Mouse (Mus musculus) embryonic facial prominence, embryonic 12.5 days (tissue): ENCODE measurements at regions not wholly inside any gene's neighbourhood (a gene's known extent, or its start where the extent isn't known, plus 50 kb on each side); places are given as distances from the start of the nearest gene placed in this dataset.
"Not testable (repeated sequence)": the region's sequence is repeated elsewhere in the genome, so short reads cannot be mapped to it uniquely, and the experiment has no call there.

Source experiments
- ATAC-seq: fragments of 200-750 bp; cut with Nextera tagmentation; 2 replicates; pipeline ENCODE4 v1.8.0; 2017; ENCODE audit not compliant: insufficient number of reproducible peaks, insufficient read depth, low FRiP score, low TSS enrichment
- H3K27ac ChIP-seq: fragments of 300-500 bp; sonication (generic); 2 replicates; pipeline ENCODE4 v1.5.1; 2016; ENCODE audit warnings: mild to moderate bottlenecking
- H3K27me3 ChIP-seq: fragments of 300-500 bp; sonication (generic); 2 replicates; pipeline ENCODE4 v1.6.1; 2016; ENCODE audit warnings: mild to moderate bottlenecking, moderate library complexity
- H3K36me3 ChIP-seq: fragments of 300-500 bp; sonication (generic); 2 replicates; pipeline ENCODE4 v1.6.1; 2016; ENCODE audit warnings: mild to moderate bottlenecking
- H3K4me1 ChIP-seq: fragments of 300-500 bp; sonication (generic); 2 replicates; pipeline ENCODE4 v1.6.1; 2016
- H3K4me2 ChIP-seq: fragments of 300-500 bp; sonication (generic); replicated peaks from 2 replicates; pipeline ENCODE4 v1.6.1; 2016; ENCODE audit warnings: mild to moderate bottlenecking, moderate library complexity
- H3K4me3 ChIP-seq: fragments of 300-500 bp; sonication (generic); 2 replicates; pipeline ENCODE4 v1.5.1; 2016; ENCODE audit warnings: mild to moderate bottlenecking
- H3K9ac ChIP-seq: fragments of 300-500 bp; sonication (generic); 2 replicates; pipeline ENCODE4 v1.6.1; 2016; ENCODE audit warnings: mild to moderate bottlenecking, moderate library complexity
- H3K9me3 ChIP-seq: fragments of 300-500 bp; sonication (generic); 2 replicates; pipeline ENCODE4 v1.6.1; 2016; ENCODE audit warnings: mild to moderate bottlenecking, moderate library complexity
- WGBS: fragments of 180-500 bp; shearing (Covaris S2); methylation state at CpG from one replicate; pipeline ENCODE4 v1.1.7; 2016; 5-methylcytosine and 5-hydroxymethylcytosine counted together

- Histone ChIP-seq H3K4me3 (no peak overlapping the region), H3K27ac (no peak overlapping the region), H3K27me3 (no peaks in the 10 kb centered on the region), H3K4me1 (no peaks in the 10 kb centered on the region), H3K36me3 (no peaks in the 10 kb centered on the region), H3K9ac (no peak overlapping the region), H3K9me3 (no peaks in the 10 kb centered on the region), H3K4me2 (no peak overlapping the region)
- 86% methylated on average over 8 of the region's 8 CpGs for WGBS
- no peak for ATAC-seq
Observed at GRCm38 (mm10) chr8:57076995-57077394, 243.8 kb upstream of the Hand2 start.

- Histone ChIP-seq H3K4me1 (no peaks in the 10 kb centered on the region), H3K9me3 (no peaks in the 10 kb centered on the region), H3K4me2 (no peak overlapping the region), H3K36me3 (no peaks in the 10 kb centered on the region), H3K4me3 (no peak overlapping the region), H3K27me3 (no peaks in the 10 kb centered on the region), H3K27ac (no peak overlapping the region), H3K9ac (no peak overlapping the region)
- ATAC-seq: no peak
- 67% methylated on average over 3 of the region's 3 CpGs for WGBS
Observed at GRCm38 (mm10) chr8:57086811-57087210, 234.0 kb upstream of the Hand2 start.

DNA sequence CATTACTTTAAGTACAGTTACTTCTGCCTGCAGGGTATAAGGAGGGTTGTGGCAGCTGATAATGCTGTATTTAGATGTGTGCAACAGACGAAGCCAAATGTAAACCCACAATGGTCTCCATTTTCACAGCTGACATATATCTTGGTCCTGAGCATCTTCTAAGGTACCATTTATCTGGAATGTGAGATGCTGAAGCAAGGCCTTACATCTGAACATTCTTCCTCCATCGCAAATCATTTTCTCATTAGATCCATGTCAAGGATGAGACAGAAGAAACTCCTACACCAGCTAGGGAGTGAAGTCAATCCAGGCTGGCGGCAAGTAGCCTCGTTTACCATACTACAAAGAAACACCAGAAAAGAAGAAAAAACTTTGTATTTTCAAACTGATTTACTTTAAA is 228.4 kb upstream of the Hand2 start:
- H3K27ac ChIP-seq: no peak overlapping the region
- H3K27me3 ChIP-seq: no peaks in the 10 kb centered on the region
- 89% methylated on average over 4 of the region's 4 CpGs for WGBS
- no peak overlapping the region for H3K4me3 ChIP-seq
- H3K36me3 ChIP-seq: no peaks in the 10 kb centered on the region
- no peaks in the 10 kb centered on the region for H3K4me1 ChIP-seq
- H3K9me3 ChIP-seq: no peaks in the 10 kb centered on the region
- no peak overlapping the region for H3K4me2 ChIP-seq
- no peak for ATAC-seq
- no peak overlapping the region for H3K9ac ChIP-seq

DNA sequence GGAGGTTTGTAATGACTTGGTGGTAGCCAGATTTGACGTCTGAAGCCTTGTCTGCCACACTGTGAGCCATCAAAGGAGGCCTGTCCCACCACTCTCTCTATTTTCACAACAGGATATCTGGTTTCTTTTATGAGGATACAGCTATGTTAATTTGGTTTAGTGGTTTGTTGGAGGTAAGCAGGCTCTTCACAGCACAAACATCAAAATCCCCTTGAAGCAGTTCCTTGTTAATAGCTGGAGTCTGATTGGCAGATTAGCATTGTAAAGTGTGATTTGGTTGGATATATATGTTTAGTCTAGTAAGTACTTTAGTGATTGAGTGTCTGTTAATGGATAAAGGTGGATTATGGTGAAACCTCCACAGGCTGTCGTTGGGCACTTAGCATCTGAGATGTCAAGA is 225.6 kb upstream of the Hand2 start:
- Histone ChIP-seq H3K27me3 (no peaks in the 10 kb centered on the region), H3K36me3 (no peaks in the 10 kb centered on the region), H3K4me1 (no peaks in the 10 kb centered on the region), H3K4me2 (no peak overlapping the region), H3K4me3 (no peak overlapping the region), H3K9ac (no peak overlapping the region), H3K9me3 (no peaks in the 10 kb centered on the region), H3K27ac (no peak overlapping the region)
- no peak for ATAC-seq
- WGBS: 42% methylated on average over 2 of the region's 2 CpGs

GRCm38 (mm10) chr8:57110765-57111402 is 209.9 kb upstream of the Hand2 start:
- not testable (repeated sequence) for H3K36me3 ChIP-seq, H3K9me3 ChIP-seq, H3K27ac ChIP-seq, H3K27me3 ChIP-seq, H3K4me2 ChIP-seq, H3K4me1 ChIP-seq, H3K9ac ChIP-seq, ATAC-seq, H3K4me3 ChIP-seq
- WGBS: 47% methylated on average over 4 of the region's 6 CpGs

DNA sequence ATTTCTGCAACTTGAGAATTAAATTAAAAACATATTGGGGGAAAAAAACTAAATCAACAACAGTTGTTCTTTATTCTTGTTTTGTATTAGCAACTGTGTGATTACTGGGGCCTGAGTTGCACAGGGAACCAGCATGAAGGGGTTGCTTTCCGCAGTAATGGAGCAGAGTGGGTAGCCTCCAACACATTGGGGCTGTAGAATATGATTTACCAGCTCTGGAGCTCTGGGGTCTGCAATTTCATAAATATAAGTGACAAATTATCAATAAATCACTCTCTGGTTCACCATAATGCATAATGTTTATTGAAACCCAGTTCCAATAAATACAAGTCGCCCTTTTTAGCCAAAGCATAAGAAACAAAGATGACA is 209.4 kb upstream of the Hand2 start:
- no peak for ATAC-seq
- H3K9ac ChIP-seq: no peak overlapping the region
- no peaks in the 10 kb centered on the region for H3K36me3 ChIP-seq
- no peak overlapping the region for H3K27ac ChIP-seq
- 52% methylated on average over 2 of the region's 2 CpGs for WGBS
- 0 out of 2 replicates have a peak, but pooled peaks cover 4% of the 10 kb centered on the region for H3K9me3 ChIP-seq
- no peak overlapping the region for H3K4me3 ChIP-seq
- no peaks in the 10 kb centered on the region for H3K4me1 ChIP-seq
- no peak overlapping the region for H3K4me2 ChIP-seq
- no peaks in the 10 kb centered on the region for H3K27me3 ChIP-seq

DNA sequence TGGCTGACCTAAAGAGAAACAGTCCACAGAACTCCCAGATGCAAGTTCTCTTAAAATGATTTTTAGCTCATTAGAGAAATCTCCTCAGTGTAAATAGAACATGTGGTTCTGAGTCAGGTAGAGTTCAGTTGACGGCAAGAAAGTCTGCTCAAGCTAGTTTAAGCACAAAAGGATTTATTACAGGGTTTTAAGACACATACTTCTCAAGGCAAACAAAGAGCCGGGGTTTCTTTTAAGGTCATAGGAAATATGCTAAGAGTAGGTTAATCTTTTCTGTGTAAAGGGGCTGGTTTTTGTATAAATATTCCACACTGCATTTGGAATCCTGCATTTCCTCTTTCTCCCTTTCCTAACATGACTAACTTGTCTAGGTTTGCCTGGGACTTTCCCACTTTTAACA is 206.9 kb upstream of the Hand2 start:
- no peak for ATAC-seq
- Histone ChIP-seq H3K9me3 (0 out of 2 replicates have a peak, but pooled peaks cover 4% of the 10 kb centered on the region), H3K4me1 (no peaks in the 10 kb centered on the region), H3K27me3 (no peaks in the 10 kb centered on the region), H3K36me3 (no peaks in the 10 kb centered on the region), H3K9ac (no peak overlapping the region), H3K4me3 (no peak overlapping the region), H3K27ac (no peak overlapping the region), H3K4me2 (no peak overlapping the region)
- 58% methylated on average over 2 of the region's 2 CpGs for WGBS

DNA sequence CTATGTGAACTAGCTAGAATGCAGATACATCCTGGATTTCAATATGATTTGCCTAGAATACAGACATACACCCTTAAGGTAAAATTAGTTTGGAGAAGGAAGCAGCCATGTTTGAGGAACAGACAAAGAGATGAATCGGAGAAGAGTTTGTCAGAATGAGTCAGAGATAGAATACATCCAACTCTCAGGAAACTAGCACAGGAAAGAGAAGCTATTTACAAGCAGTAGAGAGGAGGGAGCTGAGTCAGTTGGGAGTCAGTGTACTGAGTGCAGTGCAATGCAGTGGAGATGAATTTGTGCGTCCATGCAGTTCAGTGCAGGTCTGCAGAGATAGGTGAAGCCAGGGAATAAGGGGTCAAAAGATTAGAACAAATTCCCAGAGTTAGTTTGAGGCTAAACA is 205.5 kb upstream of the Hand2 start:
- no peak overlapping the region for H3K4me3 ChIP-seq
- 92% methylated on average over 2 of the region's 2 CpGs for WGBS

GRCm38 (mm10) chr8:57134041-57134440 is 186.7 kb upstream of the Hand2 start:
- H3K4me2 ChIP-seq: no peak overlapping the region
- no peaks in the 10 kb centered on the region for H3K9me3 ChIP-seq
- H3K27ac ChIP-seq: no peak overlapping the region
- ATAC-seq: no peak
- H3K9ac ChIP-seq: no peak overlapping the region
- H3K4me3 ChIP-seq: no peak overlapping the region
- H3K4me1 ChIP-seq: no peaks in the 10 kb centered on the region
- no peaks in the 10 kb centered on the region for H3K27me3 ChIP-seq
- H3K36me3 ChIP-seq: no peaks in the 10 kb centered on the region
- WGBS: 34% methylated on average over 2 of the region's 2 CpGs

More for the DNA sequence above, 205.5 kb upstream of the Hand2 start:
- Histone ChIP-seq H3K27ac (no peak overlapping the region), H3K36me3 (no peaks in the 10 kb centered on the region), H3K9me3 (0 out of 2 replicates have a peak, but pooled peaks cover 4% of the 10 kb centered on the region), H3K4me1 (no peaks in the 10 kb centered on the region), H3K9ac (no peak overlapping the region), H3K4me2 (no peak overlapping the region), H3K27me3 (no peaks in the 10 kb centered on the region)
- no peak for ATAC-seq

DNA sequence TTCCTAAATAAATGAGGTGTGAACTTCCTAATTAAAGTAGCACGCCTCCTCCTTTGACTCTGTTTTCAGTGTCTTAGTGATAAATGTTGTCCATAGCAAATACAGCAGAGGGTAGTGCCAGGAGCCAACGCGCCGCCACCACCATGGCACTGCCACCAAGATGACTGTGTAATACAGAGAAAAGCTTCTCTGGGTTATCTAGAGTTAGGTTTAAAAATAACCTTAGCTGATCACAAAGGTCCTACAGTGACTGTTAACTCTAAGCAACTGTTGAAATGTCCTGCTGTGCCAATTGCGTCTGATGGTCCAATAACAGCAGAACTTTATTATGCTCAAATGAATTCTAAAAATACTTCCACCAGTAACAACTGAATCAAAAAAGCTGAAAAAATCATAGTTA is 186.1 kb upstream of the Hand2 start:
- Histone ChIP-seq H3K9ac (no peak overlapping the region), H3K27me3 (no peaks in the 10 kb centered on the region), H3K4me1 (no peaks in the 10 kb centered on the region), H3K4me2 (no peak overlapping the region), H3K4me3 (no peak overlapping the region), H3K9me3 (no peaks in the 10 kb centered on the region), H3K36me3 (no peaks in the 10 kb centered on the region), H3K27ac (no peak overlapping the region)
- WGBS: 86% methylated on average over 5 of the region's 5 CpGs
- ATAC-seq: no peak

DNA sequence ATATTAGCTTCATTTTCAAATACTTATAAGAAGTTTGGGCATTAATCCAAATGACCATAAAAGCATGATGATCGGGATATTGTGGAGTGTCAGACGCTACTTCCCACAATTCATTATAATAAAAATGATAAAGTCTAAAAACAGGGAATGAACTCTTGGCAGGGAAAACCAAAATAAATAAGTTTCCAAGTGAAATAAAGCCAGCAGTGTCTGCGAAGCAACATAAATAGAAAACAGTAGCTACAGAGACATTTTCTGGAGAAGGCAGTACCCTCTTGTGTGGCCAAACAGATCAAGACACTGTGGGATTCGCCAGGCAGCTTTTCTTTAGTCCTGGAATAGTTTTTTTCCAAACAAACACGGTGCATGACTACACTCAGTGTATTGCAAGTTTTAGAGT is 172.7 kb upstream of the Hand2 start:
- Histone ChIP-seq H3K4me3 (no peak overlapping the region), H3K9me3 (no peaks in the 10 kb centered on the region), H3K27me3 (no peaks in the 10 kb centered on the region), H3K4me1 (no peaks in the 10 kb centered on the region), H3K4me2 (no peak overlapping the region), H3K9ac (no peak overlapping the region), H3K27ac (no peak overlapping the region), H3K36me3 (no peaks in the 10 kb centered on the region)
- ATAC-seq: no peak
- WGBS: 73% methylated on average over 5 of the region's 5 CpGs

DNA sequence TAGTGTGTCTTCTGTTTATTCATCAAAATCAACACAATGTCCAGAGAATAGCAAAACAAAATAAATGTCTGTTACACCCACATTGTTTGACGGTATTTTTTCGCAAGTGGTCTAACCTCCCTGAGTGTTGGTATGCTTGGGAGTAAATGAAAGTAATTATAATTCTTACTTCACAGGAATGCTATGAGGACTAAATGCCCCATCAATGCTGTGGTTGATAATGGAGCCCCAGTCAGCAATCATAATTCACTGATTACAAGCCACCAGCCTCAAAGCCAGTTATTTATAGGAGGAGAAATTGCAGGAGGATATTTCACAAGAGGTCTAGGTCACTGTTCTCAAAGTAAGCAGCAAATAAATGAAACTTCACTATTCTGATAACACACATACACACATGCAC is 129.6 kb upstream of the Hand2 start:
- H3K9ac ChIP-seq: no peak overlapping the region
- H3K9me3 ChIP-seq: no peaks in the 10 kb centered on the region
- H3K4me1 ChIP-seq: no peaks in the 10 kb centered on the region
- no peaks in the 10 kb centered on the region for H3K27me3 ChIP-seq
- no peaks in the 10 kb centered on the region for H3K36me3 ChIP-seq
- no peak overlapping the region for H3K27ac ChIP-seq
- no peak overlapping the region for H3K4me3 ChIP-seq
- H3K4me2 ChIP-seq: no peak overlapping the region
- 93% methylated on average over 2 of the region's 2 CpGs for whole genome bisulfite sequencing
- ATAC-seq: no peak

GRCm38 (mm10) chr8:57200280-57200679 is 120.5 kb upstream of the Hand2 start:
- H3K4me3 ChIP-seq: no peak overlapping the region
- no peaks in the 10 kb centered on the region for H3K9me3 ChIP-seq
- H3K27me3 ChIP-seq: no peaks in the 10 kb centered on the region
- no peaks in the 10 kb centered on the region for H3K4me1 ChIP-seq
- H3K9ac ChIP-seq: no peak overlapping the region
- ATAC-seq: no peak
- H3K36me3 ChIP-seq: no peaks in the 10 kb centered on the region
- no peak overlapping the region for H3K4me2 ChIP-seq
- H3K27ac ChIP-seq: no peak overlapping the region
- WGBS: 75% methylated on average over 8 of the region's 8 CpGs
